Mouse (Mus musculus): ENCODE measurements around the gene Gmcl1. TPM values are rescaled to one million over a fixed set of nuclear protein-coding genes. Genes with fewer than 3 reads are reported as not detected.

Gmcl1 gene
- 10 to 100 TPM; 11.9 to 15.7 (median 13.4) TPM for polyA plus RNA-seq (2017; shearing (Covaris generic))

DNA sequence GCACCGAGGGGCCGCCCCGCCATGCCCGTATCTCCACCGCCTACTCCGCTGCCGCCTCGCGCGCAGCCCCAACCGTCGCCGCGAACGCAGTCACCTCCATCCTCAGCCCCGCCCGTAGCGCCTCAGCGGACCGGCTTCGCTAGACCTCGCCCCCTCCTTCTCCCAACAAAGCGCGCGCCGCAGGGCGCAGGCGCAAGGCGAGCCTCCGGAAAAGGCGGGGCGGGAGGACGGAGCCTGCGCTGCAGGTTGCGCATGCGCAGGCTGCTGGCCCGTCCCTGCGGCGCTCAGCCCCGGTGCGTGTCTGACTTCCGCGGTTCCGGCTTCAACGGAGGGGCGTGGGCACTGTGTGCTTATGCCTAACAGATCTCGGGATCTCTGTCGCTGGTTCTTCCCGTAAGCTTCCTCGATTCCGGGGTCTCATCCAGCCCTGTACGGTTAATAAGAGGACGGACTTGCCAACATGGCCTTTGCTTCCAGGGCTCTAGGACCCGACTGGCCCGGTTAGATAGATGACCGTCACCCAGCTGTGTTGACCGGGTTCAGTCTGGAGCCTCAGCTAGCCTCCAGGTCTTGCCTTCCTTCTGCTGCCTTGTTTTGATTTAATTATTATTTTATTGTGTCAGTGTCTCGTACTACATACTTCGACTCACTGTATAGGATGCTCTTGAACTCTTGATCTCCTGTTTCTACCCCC lies at the start of gene Gmcl1:
TSS of gene Gmcl1 (minus strand) at position 201 of the 694 bp plus-strand sequence.
- peak; percentile 95 for ATAC-seq

DNA sequence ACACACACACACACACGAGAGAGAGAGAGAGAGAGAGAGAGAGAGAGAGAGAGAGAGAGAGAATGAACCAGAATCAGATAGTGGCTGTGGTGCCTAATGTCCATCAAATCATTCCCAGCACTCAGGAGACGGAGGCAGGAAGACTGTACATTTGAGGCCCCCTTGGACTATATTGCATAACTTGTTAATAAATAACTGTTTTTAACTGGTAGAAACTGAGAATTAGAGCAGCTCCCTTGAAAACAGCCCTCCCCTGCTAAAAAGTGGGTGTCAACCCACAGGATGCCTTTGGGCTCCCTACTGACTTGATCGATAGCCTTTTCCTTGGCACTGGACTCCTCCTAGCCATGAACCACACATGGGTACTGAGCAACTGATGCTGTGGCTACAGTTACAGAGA lies 49.2 kb upstream of the Gmcl1 start:
- no peak for ATAC-seq

DNA sequence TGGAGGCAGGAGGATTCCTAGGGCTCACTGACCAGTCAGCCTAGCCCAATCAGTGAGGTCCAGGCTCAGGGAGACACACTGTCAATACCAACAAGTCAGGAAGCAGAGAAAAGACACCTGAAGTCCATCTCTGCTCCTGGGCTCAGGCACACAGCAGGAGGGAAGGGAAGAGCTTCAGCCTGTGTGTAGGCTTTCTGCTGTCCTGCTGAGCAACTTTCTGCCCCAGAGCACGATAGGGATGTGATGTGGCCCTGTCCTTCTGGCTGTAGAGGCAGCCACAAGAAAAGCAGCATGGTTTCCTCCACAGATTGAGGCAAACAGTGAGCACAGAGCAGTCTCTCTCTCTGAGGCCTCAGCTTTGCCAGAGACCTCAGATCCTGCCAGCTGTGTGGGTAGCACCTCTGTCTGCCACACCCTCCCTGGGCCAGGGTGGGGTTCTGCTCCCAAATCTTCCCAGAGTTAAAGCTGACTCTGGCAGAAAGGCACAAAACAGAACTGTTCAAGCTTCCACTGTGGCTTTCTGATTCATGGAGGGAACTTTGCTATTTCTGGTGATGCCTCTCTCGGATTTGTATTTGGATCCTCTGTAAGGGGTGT lies 48.3 kb upstream of the Gmcl1 start:
- no peak for ATAC-seq

DNA sequence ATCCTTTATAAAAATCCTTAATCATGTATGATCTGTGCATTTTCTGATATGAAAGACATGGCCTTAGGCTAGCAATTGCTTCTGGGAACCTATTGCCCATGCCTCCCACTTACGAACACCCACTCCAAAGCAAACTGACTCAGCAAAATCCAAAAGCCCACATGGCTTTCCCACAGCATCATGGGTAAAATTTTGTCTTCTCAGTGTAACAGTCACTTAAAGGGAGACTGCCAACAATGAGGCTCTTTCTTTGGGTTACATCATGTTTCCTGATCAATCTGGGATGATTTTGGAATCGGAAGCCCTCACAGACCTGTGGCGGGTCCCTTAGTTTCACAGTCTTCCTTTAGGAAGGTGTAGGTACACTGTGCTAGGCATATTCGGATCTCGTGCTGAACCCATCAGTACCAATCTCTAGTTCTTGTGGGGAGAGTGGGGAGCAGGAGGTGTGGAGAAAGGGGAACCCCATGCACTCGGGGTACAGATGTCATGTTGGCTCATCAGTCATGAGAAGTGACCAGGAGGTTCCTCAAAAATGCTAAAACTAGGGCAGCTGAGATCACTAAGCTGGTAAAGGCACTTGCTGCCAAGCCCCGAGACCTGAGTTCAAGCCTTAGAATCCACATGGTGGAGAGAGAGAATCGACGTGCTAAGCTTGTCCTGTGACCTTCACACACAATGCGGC lies 45.9 kb upstream of the Gmcl1 start:
- ATAC-seq, result no peak

DNA sequence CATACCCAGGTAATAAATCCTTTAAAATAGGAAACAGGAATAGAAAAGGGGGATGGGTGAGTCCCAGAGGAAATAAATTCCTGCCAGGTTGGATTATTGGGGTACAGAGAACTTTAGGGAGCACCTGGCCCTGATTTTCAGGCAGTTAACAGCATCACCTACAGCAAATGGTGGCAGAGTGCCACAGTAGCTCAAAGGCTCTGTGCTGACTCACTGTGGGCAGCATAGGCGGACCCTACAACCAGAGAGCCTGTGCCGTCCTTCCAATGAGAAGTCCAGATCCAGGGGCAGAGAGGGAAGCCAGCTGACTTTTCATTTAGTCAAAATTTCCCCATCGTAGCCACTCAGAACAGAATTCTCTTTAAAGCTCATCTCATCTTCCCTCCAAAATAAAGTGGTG lies 44.0 kb upstream of the Gmcl1 start:
- ATAC-seq, result no peak

DNA sequence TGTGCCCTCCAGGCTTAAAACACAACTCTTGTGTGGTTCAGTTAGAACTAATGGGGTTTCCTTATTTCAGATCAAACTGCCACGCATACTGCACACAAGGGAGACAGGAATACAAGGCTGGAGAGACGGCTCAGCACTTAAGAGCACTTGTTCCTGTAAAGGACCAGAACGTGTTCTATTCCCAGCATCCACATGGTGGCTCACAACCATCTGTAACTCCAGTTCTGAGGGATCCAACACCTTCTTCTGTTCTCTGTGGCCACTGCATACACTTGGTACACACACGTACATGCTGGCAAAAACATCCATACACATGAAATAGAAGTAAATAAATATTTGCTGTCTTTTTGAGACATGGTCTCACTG lies 43.5 kb upstream of the Gmcl1 start:
- no peak for ATAC-seq

DNA sequence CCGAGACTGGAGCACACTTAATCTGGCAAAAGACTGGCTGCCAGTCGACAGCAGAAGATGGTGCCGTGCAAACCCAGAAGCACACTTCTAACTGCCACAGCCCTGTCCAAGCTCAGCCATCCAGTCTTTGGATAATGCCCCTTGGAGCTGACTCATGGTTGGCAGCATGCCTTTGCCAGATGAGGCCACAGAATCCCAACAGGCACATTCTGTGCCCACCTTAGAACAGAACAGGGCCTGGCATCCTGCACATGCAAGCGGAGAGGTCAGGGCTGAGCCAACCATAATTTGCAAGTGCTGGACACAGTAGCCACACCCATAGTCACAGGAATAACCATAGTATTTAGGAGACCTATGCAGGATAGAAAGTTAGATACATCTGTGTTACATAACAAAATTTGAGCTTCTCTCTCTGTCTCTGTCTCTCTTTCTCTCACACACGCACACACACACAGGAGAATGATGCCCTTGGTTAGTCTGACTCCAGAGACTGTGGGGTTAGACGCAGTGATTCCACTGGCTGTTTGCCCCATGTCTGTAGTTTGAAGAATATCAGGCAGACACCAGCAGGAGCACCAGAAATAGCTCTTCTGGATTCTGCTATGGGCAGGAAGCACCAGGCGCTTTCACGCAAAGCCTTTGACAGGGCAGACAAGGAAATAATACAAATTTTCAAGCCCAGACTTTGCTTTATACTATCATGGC lies 43.0 kb upstream of the Gmcl1 start:
- no peak for ATAC-seq

DNA sequence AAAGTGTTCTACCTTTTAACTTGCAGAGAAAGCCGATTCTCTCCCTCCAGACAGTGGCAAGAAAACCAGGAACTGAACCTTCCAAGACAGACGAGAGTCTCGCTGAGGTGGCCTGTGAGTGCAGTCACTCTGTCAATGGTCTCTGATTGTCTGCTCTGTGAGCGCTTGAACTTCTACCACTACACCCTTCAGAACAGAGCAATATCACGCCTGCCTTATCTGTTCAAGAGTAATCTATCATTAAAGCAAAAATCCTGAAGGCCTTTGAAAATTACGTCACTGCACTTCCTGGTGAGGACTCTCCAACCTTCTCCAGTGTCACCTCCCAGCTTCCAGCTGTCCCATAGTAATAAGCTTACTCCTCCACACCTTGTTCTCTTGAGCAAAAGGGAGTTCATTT lies 41.8 kb upstream of the Gmcl1 start:
- ATAC-seq, result no peak

DNA sequence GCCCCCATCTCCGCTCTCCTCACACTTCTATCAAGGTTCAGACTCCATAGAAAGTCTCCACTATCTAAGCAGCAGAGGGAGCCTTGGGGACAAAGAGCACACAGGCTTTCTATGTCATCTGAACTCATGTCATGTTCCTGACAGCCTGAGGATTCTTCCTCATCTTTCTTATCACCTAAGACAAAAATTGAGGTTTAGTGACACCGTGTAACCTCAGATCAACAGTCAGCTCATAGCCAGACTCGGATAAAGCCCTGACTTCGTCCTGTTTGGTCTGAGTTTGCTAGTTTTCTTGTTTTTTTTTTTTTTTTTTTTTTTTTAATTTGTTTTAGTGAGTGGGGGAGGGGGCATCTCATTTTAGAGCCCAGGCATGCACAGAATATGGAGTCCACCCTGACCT lies 40.6 kb upstream of the Gmcl1 start:
- no peak for ATAC-seq

DNA sequence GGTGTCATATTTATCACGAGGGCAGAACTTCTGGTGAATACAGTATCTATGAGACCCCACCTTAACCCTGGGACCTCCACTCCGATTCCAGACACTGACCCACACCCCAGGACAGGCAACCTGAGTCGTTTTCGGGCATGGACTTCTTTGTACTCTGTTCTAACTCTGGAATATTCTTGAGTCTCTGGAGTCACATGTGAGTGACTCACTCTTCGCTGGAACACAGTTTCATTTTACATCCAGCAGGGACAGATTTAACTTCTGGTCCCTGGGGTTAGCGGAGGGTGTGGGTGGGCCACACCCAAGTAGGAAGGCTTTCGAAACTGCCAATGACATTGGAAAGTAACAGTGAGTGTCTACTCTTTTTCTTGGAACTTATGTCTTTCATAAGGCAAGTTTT lies 39.4 kb upstream of the Gmcl1 start:
- ATAC-seq, result no peak

DNA sequence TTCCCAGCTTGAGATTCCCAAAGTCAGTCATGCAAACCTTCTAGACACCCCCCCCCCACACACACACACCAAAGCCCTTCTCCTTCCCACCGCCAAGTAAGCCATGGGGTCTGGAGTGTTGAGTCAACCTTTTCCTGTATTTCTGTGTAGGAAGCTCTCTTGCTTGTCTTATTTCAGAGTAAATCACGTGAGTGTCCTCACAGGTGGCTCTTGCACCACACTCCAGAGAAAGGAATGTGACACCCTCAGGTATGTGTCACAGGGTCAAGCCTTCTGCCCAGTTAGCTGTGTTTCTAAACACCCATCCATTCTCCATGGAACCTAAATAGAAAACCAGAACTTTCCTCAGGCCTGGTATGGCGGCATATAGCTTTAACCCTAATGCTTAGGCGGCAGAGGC lies 35.8 kb upstream of the Gmcl1 start:
- ATAC-seq, result no peak

DNA sequence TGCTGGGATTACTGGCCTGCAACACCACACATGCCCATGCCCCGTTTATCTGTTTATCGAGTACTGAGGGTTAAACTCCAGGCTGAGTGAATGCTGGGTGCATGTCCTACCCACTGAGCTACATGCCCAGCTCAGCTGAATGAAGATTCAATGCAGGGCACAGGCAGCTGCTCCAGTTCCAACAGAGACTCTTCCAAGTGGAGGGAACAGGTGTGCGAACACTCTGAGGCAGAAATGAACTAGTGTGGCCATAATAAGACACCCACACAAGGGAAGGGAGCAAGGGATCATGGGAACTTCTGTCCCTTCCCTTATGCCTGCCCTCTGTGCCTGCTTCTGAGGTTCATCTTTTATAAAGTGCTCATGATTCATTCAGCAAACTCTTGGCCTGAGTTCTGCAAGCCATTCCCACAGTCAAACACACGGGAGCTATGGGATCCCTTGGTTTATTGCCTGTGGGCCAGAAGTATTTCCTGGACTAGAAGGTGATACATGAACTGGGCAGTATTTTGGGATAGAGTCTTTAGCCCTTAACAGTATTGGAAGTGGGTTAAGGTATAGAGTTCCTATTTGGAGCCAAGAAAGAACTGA lies 35.1 kb upstream of the Gmcl1 start:
- ATAC-seq, result no peak

DNA sequence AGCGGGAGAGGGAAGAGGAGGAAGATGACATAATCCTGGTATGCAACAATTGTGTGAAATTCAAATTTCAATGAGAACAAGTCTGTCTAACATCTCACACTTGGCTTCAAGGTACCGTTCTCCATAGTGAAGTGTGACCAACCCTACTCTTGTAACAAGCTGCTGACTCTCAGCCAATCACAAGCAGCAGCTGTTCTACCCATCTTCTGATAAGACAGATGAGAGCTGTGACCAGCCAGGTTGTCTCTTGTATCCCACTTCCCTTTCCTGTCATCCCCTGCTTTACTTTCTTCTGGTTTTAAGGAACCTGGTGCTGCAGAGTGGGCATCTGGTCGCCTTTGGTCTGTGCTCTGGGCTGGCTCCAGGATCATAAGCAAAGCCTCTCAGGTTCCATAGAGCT lies 34.3 kb upstream of the Gmcl1 start:
- no peak for ATAC-seq

DNA sequence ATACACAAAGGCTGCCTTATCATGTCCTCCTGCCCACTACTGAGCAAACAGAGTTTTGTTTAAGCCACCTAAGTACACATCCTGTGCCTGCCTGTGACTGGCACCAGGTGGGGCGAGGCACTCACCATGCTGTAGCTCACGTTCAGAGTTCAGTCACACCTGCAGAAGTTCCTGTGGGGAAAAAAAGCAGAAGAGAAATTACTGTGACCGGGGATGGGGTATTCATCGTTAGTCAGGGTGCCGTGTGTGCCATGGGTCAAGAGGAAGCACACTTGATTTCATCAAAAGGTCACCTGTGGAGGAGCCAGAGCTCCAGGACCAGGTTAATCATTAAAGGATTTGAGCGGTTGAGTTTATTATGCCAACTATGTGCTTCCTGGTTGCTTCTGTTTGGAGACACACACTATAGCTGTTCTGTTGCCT lies 32.5 kb upstream of the Gmcl1 start:
- no peak for ATAC-seq

DNA sequence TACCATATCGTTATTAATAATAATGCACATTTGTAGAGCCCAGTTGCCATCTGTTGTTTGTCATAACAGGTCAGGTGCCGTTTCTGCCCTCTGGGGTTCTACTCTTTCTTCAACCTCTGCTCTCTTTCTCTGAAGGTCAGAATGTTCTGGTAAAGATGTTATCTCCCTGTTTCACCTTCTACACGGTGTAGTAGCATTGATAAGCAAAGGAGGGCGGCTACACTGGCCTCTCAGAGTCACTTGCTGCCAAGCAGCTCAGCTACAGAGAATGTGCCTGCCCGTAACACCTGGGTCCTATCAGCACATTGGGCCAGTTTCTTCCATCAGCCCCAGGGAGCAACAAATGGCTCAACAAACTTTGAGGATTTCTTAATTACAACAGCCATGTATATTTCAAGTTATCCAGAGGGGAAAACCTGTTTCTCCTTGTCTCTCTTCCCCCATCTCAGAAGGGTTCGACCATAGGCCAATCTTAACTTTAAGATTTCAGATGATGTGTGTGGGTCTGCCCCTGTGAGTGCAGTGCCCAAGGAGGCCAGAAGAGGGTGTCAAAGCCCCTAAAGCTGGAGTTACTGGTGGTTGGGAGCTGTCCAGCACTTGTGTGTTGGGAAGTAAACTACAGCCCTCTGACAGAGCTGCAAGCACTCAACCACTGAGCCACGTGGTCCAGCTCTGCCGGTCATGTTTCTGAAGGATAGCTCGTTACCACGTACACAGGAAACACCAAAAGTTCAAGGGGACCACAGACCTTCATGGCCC lies 21.1 kb upstream of the Gmcl1 start:
- no peak for ATAC-seq

DNA sequence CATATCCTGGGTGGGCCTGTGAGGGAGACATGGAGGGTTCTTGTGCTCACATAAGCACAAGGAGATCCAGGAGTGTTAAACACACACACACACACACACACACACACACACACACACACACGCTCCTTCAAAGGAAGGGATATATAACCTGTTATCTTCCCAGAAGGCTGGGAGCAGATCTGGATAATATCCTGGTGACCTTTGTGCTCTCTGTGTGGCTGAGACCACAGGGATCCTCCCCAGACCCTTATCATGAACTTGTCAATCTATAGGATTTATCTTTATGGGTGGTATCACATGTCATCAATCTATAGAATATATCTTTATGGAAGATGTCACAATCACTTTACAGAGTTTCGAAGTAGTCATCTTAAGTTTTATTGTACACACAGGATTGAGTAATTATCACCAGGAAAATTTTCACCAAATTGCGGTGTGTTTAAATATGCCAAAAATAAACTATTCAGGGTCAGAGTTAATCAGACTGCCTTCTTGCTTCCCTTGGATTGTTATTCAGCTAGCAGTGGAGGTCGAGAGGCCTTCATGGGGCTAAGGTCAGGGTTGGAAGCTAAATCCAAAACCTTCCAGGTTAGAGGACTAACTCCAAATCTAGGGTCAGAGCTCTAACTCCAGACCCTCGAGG lies 19.8 kb upstream of the Gmcl1 start:
- no peak for ATAC-seq

DNA sequence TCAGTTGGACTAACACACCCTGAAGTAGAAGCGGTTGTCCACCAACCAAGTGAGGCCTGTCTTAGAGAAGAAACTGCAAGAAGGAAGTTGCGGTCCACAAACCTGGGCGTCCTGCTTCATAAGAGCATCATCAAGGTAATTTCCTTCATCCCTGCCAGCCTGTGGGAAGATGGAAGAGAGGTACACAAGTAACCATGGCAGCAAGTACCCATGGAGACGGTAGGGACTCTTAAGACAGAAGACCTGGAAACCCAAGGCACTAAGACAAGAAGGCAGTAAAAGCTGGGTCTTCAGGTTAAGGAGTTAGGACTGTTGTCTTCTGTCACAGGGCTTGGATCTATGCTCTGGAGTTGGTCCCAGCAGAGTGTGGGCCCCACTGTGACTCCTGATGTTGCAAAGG lies 17.8 kb upstream of the Gmcl1 start:
- ATAC-seq, result no peak

DNA sequence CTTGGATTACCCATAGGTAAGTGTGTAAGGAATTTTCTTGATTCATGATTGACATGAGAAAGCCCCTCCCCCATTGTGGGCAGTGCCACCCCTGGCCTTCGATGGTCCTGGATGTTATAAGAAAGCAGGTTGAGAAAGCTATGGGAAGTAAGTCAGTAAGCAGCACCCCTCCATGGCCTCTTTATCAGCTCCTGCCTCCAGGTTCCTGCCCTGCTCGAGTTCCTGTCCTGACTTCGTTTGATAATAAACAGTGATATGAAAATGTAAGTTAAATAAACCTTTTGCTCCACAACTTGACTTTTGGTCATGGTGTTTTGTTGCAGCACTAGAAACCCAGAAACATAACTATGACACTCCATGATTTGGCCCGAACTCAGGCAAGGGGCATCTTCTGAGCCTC lies 16.6 kb upstream of the Gmcl1 start:
- ATAC-seq, result no peak

DNA sequence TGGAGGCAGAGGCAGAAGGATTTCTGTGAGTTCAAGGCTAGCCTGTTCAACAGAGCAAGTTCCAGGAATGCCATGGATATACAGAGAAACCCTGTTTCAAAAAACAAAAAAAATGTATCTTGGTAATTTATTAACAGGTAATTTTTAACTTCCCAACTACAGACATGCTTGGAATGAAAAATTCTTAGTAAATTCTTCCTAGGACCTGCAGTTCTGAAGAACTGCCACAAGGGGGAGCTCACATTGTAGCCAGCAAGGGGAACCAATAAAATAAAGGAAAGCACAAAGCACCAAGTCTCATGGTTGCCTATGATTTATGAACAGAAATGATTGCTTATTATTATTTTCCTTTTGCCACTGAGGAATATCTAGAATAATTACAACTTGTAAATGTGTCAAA lies 14.0 kb upstream of the Gmcl1 start:
- no peak for ATAC-seq

DNA sequence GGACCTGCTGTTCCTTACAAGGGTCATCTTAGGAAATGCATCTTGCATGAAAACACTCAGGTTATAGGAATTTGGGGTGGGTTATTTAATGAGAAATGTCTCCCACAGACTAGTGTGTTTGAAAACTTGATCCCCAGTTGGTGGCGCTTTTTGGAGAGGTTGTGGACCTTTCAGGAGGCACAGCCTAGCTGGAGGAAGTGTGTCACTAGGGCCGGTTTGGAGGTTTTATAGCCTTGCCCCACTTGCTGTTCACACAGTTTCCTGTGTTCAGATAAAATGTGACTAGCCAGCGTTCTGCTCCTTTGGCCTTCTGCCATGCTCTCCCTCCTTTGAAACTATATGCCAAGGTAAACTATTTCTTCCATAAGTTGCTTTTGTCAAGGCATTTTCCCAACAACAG lies 7.5 kb upstream of the Gmcl1 start:
- ATAC-seq, result no peak

DNA sequence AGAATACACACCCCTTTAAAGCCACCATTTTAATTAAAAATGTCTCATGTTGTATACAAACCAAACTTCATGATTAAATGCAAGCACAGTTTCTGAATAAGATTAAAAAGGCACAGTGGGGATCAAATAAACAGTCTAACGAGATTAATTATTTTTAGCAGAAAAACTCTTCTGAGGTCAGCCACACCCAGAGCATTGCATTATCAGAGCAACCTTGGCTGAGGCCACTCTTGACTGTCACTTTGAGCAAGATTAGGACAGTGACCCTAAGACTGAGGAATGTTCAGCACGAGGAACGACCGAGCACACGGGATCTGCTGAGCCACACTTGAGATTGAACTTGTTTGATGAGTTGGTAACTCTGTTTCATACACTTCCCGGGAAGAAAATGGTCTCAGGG lies 3.6 kb upstream of the Gmcl1 start:
- ATAC-seq, result no peak

DNA sequence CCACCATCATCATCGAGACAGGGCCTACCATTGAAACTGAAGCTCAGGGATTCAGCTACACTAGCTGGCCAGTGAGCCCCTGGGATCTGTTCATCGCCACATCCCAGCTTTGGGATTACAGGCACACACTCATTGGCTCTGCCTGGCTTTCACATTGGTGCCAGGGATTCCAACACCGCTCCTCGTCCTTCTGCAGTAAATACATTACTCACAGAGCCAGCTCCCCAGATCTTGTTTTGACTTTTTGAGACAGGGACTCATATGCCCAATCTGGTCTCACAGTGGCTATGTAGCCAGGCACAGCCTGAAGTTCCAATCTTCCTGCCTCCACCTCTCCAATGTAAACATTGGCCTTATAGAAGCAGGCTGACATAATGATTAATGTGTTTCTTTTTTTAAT lies 3.1 kb upstream of the Gmcl1 start:
- ATAC-seq, result no peak
